Mouse (Mus musculus) ovary, postnatal 36 days (tissue): ENCODE data around the gene Syne2.
A peak's percentile ranks its signal among the peaks of the same experiment; 100 is the strongest.

ENCODE experiments used
- DNase-seq: peaks from one replicate; pipeline ENCODE4 v3.0.0; 2022; ENCODE audit warnings: low spot score, mixed read lengths

Syne2 gene

GRCm38 (mm10) chr12:75924852-75925251, 106.9 kb downstream of the Syne2 start:
- no peak for DNase-seq

- DNase-seq: no peak
Measured at GRCm38 (mm10) chr12:75927596-75927995, 109.7 kb downstream of the Syne2 start.

- DNase-seq: no peak
Measured at GRCm38 (mm10) chr12:75933561-75933960, 115.6 kb downstream of the Syne2 start.

- DNase-seq: peak; percentile 29
Measured at GRCm38 (mm10) chr12:75951328-75951727, 133.4 kb downstream of the Syne2 start.

- DNase-seq: no peak
Measured at GRCm38 (mm10) chr12:75952011-75952410, 134.1 kb downstream of the Syne2 start.

GRCm38 (mm10) chr12:75966441-75967195, 148.7 kb downstream of the Syne2 start:
- DNase-seq: no peak

GRCm38 (mm10) chr12:75979079-75979478, 161.1 kb downstream of the Syne2 start:
- DNase-seq: no peak

GRCm38 (mm10) chr12:75983336-75983735, 165.4 kb downstream of the Syne2 start:
- no peak for DNase-seq

- no peak for DNase-seq
Measured at GRCm38 (mm10) chr12:75992226-75992858, 174.4 kb downstream of the Syne2 start.

- DNase-seq: no peak
Measured at GRCm38 (mm10) chr12:75992946-75993345, 175.0 kb downstream of the Syne2 start.

GRCm38 (mm10) chr12:75995086-75995485, 177.2 kb downstream of the Syne2 start:
- no peak for DNase-seq

- DNase-seq: no peak
Measured at GRCm38 (mm10) chr12:75997547-75997946, 179.6 kb downstream of the Syne2 start.

- DNase-seq: no peak
Measured at GRCm38 (mm10) chr12:75998416-75998815, 180.5 kb downstream of the Syne2 start.

- peak; percentile 52 for DNase-seq
Measured at GRCm38 (mm10) chr12:76004697-76005249, 186.8 kb downstream of the Syne2 start.

GRCm38 (mm10) chr12:76008991-76009390, 191.1 kb downstream of the Syne2 start:
- no peak for DNase-seq

GRCm38 (mm10) chr12:76012789-76013188, 194.9 kb downstream of the Syne2 start:
- no peak for DNase-seq

GRCm38 (mm10) chr12:76013480-76013879, 195.5 kb downstream of the Syne2 start:
- no peak for DNase-seq

GRCm38 (mm10) chr12:76015026-76015425, 197.1 kb downstream of the Syne2 start:
- DNase-seq: peak; percentile 20

- DNase-seq: peak; percentile 36
Measured at GRCm38 (mm10) chr12:76015489-76015888, 197.6 kb downstream of the Syne2 start.

- DNase-seq: peak; percentile 59
Measured at GRCm38 (mm10) chr12:76016123-76017101, 198.5 kb downstream of the Syne2 start.

GRCm38 (mm10) chr12:76018640-76019039, 200.7 kb downstream of the Syne2 start:
- peak; percentile 20 for DNase-seq

- DNase-seq: no peak
Measured at GRCm38 (mm10) chr12:76042301-76042700, 224.4 kb downstream of the Syne2 start.
